Mouse (Mus musculus) T-cell, adult 2 months (primary cell): Measurements from ENCODE around the gene Bri3.
"Not testable (repeated sequence)": the region's sequence is repeated elsewhere in the genome, so short reads cannot be mapped to it uniquely, and the experiment has no call there.

Experiments used
- DNase-seq: peaks from one replicate; pipeline ENCODE4 v3.0.0; 2022; ENCODE audit warnings: low spot score

The Bri3 gene

GRCm38 (mm10) chr5:144359886-144360285 lies 115.6 kb downstream of the Bri3 start:
- DNase-seq: no peak

- no peak for DNase-seq
Measured at GRCm38 (mm10) chr5:144360346-144360745, 116.1 kb downstream of the Bri3 start.

- DNase-seq: no peak
Measured at GRCm38 (mm10) chr5:144364680-144365357, 120.6 kb downstream of the Bri3 start.

- DNase-seq: not testable (repeated sequence)
Measured at GRCm38 (mm10) chr5:144366551-144366950, 122.3 kb downstream of the Bri3 start.

GRCm38 (mm10) chr5:144368661-144369205 lies 124.5 kb downstream of the Bri3 start:
- no peak for DNase-seq

- no peak for DNase-seq
Measured at GRCm38 (mm10) chr5:144370986-144371385, 126.7 kb downstream of the Bri3 start.

GRCm38 (mm10) chr5:144372177-144372576 lies 127.9 kb downstream of the Bri3 start:
- no peak for DNase-seq

- no peak for DNase-seq
Measured at GRCm38 (mm10) chr5:144372885-144373284, 128.6 kb downstream of the Bri3 start.

- no peak for DNase-seq
Measured at GRCm38 (mm10) chr5:144379431-144379830, 135.2 kb downstream of the Bri3 start.

GRCm38 (mm10) chr5:144380689-144381088 lies 136.5 kb downstream of the Bri3 start:
- no peak for DNase-seq

- no peak for DNase-seq
Measured at GRCm38 (mm10) chr5:144381782-144382181, 137.5 kb downstream of the Bri3 start.

- no peak for DNase-seq
Measured at GRCm38 (mm10) chr5:144383936-144384335, 139.7 kb downstream of the Bri3 start.

GRCm38 (mm10) chr5:144387851-144388250 lies 143.6 kb downstream of the Bri3 start:
- peak; percentile 2 for DNase-seq

- no peak for DNase-seq
Measured at GRCm38 (mm10) chr5:144394142-144394541, 149.9 kb downstream of the Bri3 start.

- no peak for DNase-seq
Measured at GRCm38 (mm10) chr5:144397566-144397965, 153.3 kb downstream of the Bri3 start.

- DNase-seq: no peak
Measured at GRCm38 (mm10) chr5:144400821-144401220, 156.6 kb downstream of the Bri3 start.

- no peak for DNase-seq
Measured at GRCm38 (mm10) chr5:144406256-144406655, 162.0 kb downstream of the Bri3 start.

GRCm38 (mm10) chr5:144410666-144411065 lies 166.4 kb downstream of the Bri3 start:
- no peak for DNase-seq

- DNase-seq: no peak
Measured at GRCm38 (mm10) chr5:144411702-144412101, 167.5 kb downstream of the Bri3 start.

- DNase-seq: no peak
Measured at GRCm38 (mm10) chr5:144412781-144413180, 168.5 kb downstream of the Bri3 start.

GRCm38 (mm10) chr5:144418456-144418855 lies 174.2 kb downstream of the Bri3 start:
- DNase-seq: no peak

GRCm38 (mm10) chr5:144420001-144420400 lies 175.8 kb downstream of the Bri3 start:
- no peak for DNase-seq

- DNase-seq: no peak
Measured at GRCm38 (mm10) chr5:144426697-144427096, 182.5 kb downstream of the Bri3 start.

GRCm38 (mm10) chr5:144427861-144428260 lies 183.6 kb downstream of the Bri3 start:
- no peak for DNase-seq
